Mouse (Mus musculus) right cerebral cortex, adult 18-20 months (tissue): ENCODE results near the gene Rgs7bp.

Experiments used
- DNase-seq: peaks from one replicate; pipeline ENCODE4 v3.0.0; 2022; ENCODE audit warnings: mixed read lengths

The Rgs7bp gene

GRCm38 (mm10) chr13:105054181-105054940 lies at the start of gene Rgs7bp:
TSS of gene Rgs7bp (minus strand) at chr13:105054930.
- DNase-seq: peak; percentile 87

- DNase-seq: no peak
These were observed 49.7 kb upstream of the Rgs7bp start for GRCm38 (mm10) chr13:105104385-105104784.

GRCm38 (mm10) chr13:105100705-105101104 lies 46.0 kb upstream of the Rgs7bp start:
- DNase-seq: no peak

- DNase-seq: no peak
These were observed 41.6 kb upstream of the Rgs7bp start for GRCm38 (mm10) chr13:105096316-105096715.

GRCm38 (mm10) chr13:105089276-105089675 lies 34.5 kb upstream of the Rgs7bp start:
- no peak for DNase-seq

GRCm38 (mm10) chr13:105081862-105082261 lies 27.1 kb upstream of the Rgs7bp start, which contains the start of gene 4933425L06Rik:
TSS of gene 4933425L06Rik (plus strand) at chr13:105082122.
- no peak for DNase-seq

- no peak for DNase-seq
These were observed 12.4 kb upstream of the Rgs7bp start for GRCm38 (mm10) chr13:105066890-105067845.

- DNase-seq: no peak
These were observed 11.4 kb upstream of the Rgs7bp start for GRCm38 (mm10) chr13:105066119-105066518.

GRCm38 (mm10) chr13:105055374-105055773 lies 644 bp upstream of the Rgs7bp start:
- no peak for DNase-seq

- DNase-seq: no peak
These were observed 195 bp upstream of the Rgs7bp start for GRCm38 (mm10) chr13:105054941-105055309.

- DNase-seq: peak; percentile 59
These were observed 1.1 kb downstream of the Rgs7bp start for GRCm38 (mm10) chr13:105053618-105054017.

GRCm38 (mm10) chr13:105051432-105051831 lies 3.3 kb downstream of the Rgs7bp start:
- peak; percentile 61 for DNase-seq

GRCm38 (mm10) chr13:105048662-105049061 lies 6.1 kb downstream of the Rgs7bp start:
- no peak for DNase-seq

GRCm38 (mm10) chr13:105047377-105047776 lies 7.4 kb downstream of the Rgs7bp start:
- DNase-seq: no peak

- no peak for DNase-seq
These were observed 10.8 kb downstream of the Rgs7bp start for GRCm38 (mm10) chr13:105043882-105044281.

GRCm38 (mm10) chr13:105038334-105038733 lies 16.4 kb downstream of the Rgs7bp start:
- DNase-seq: peak; percentile 47

GRCm38 (mm10) chr13:105037816-105038215 lies 16.9 kb downstream of the Rgs7bp start:
- DNase-seq: peak; percentile 80

GRCm38 (mm10) chr13:105031882-105032281 lies 22.8 kb downstream of the Rgs7bp start:
- no peak for DNase-seq

GRCm38 (mm10) chr13:105028276-105028675 lies 26.5 kb downstream of the Rgs7bp start:
- no peak for DNase-seq

GRCm38 (mm10) chr13:105016577-105016976 lies 38.2 kb downstream of the Rgs7bp start:
- no peak for DNase-seq

GRCm38 (mm10) chr13:105015710-105016404 lies 38.9 kb downstream of the Rgs7bp start:
- no peak for DNase-seq

- no peak for DNase-seq
These were observed 43.4 kb downstream of the Rgs7bp start for GRCm38 (mm10) chr13:105011300-105011699.

- DNase-seq: no peak
These were observed 45.8 kb downstream of the Rgs7bp start for GRCm38 (mm10) chr13:105008891-105009290.
